Mouse (Mus musculus): ENCODE results near the gene Bmp3.

Bmp3 gene

GRCm38 (mm10) chr5:98854264-98854626, at the start of gene Bmp3:
Gene Bmp3, plus strand, starts transcription at chr5:98854415.
- no peak for DNase-seq (ENCODE audit: low spot score in 2 of 2)

- DNase-seq (ENCODE audit: low spot score in 2 of 2) = no peak
Measured at GRCm38 (mm10) chr5:98804761-98805160, 49.5 kb upstream of the Bmp3 start.

GRCm38 (mm10) chr5:98806492-98806891, 47.7 kb upstream of the Bmp3 start:
- no peak for DNase-seq (ENCODE audit: low spot score in 2 of 2)

- DNase-seq (ENCODE audit: low spot score in 2 of 2) = no peak
Measured at GRCm38 (mm10) chr5:98807022-98807421, 47.2 kb upstream of the Bmp3 start.

- no peak for DNase-seq (ENCODE audit: low spot score in 2 of 2)
Measured at GRCm38 (mm10) chr5:98807953-98808352, 46.3 kb upstream of the Bmp3 start.

- DNase-seq (ENCODE audit: low spot score in 2 of 2) = no peak
Measured at GRCm38 (mm10) chr5:98812380-98812779, 41.8 kb upstream of the Bmp3 start.

GRCm38 (mm10) chr5:98815269-98815668, 38.9 kb upstream of the Bmp3 start:
- no peak for DNase-seq (ENCODE audit: low spot score in 2 of 2)

- DNase-seq (ENCODE audit: low spot score in 2 of 2) = no peak
Measured at GRCm38 (mm10) chr5:98833760-98834159, 20.5 kb upstream of the Bmp3 start.

GRCm38 (mm10) chr5:98834300-98834699, 19.9 kb upstream of the Bmp3 start:
- DNase-seq (ENCODE audit: low spot score in 2 of 2) = no peak

- DNase-seq (ENCODE audit: low spot score in 2 of 2) = no peak
Measured at GRCm38 (mm10) chr5:98842600-98843310, 11.5 kb upstream of the Bmp3 start.

GRCm38 (mm10) chr5:98844664-98845063, 9.6 kb upstream of the Bmp3 start:
- DNase-seq (ENCODE audit: low spot score in 2 of 2) = no peak

GRCm38 (mm10) chr5:98854627-98855564, 681 bp downstream of the Bmp3 start:
- DNase-seq (ENCODE audit: low spot score in 2 of 2) = no peak

GRCm38 (mm10) chr5:98855741-98856140, 1.5 kb downstream of the Bmp3 start:
- no peak for DNase-seq (ENCODE audit: low spot score in 2 of 2)

- peak in 1 of 2 experiments; percentile 38 for DNase-seq (ENCODE audit: low spot score in 2 of 2)
Measured at GRCm38 (mm10) chr5:98856356-98856755, 2.1 kb downstream of the Bmp3 start.

- no peak for DNase-seq (ENCODE audit: low spot score in 2 of 2)
Measured at GRCm38 (mm10) chr5:98863891-98864290, 9.7 kb downstream of the Bmp3 start.

- DNase-seq (ENCODE audit: low spot score in 2 of 2) = no peak
Measured at GRCm38 (mm10) chr5:98865146-98865545, 10.9 kb downstream of the Bmp3 start.

- no peak for DNase-seq (ENCODE audit: low spot score in 2 of 2)
Measured at GRCm38 (mm10) chr5:98876056-98876455, 21.8 kb downstream of the Bmp3 start.

GRCm38 (mm10) chr5:98878891-98879290, 24.7 kb downstream of the Bmp3 start:
- no peak for DNase-seq (ENCODE audit: low spot score in 2 of 2)

GRCm38 (mm10) chr5:98882096-98882495, 27.9 kb downstream of the Bmp3 start:
- DNase-seq (ENCODE audit: low spot score in 2 of 2) = no peak

GRCm38 (mm10) chr5:98890544-98891050, 36.4 kb downstream of the Bmp3 start:
- DNase-seq (ENCODE audit: low spot score in 2 of 2) = no peak

GRCm38 (mm10) chr5:98894281-98894680, 40.1 kb downstream of the Bmp3 start:
- no peak for DNase-seq (ENCODE audit: low spot score in 2 of 2)

- no peak for DNase-seq (ENCODE audit: low spot score in 2 of 2)
Measured at GRCm38 (mm10) chr5:98897946-98898345, 43.7 kb downstream of the Bmp3 start.

GRCm38 (mm10) chr5:98900926-98901325, 46.7 kb downstream of the Bmp3 start:
- no peak for DNase-seq (ENCODE audit: low spot score in 2 of 2)

Data from spleen, postnatal 4 days (tissue).